Mouse (Mus musculus) heart, postnatal 0 days (tissue): Measurements from ENCODE around the gene Kifc1.

ENCODE experiments used
- CTCF ChIP-seq: IDR thresholded peaks from 2 replicates; pipeline ENCODE4 v1.5.1; 2016; ENCODE audit warnings: antibody characterized with exemption, control low read depth, low read depth
- EP300 ChIP-seq: IDR thresholded peaks from 2 replicates; pipeline ENCODE4 v1.6.1; 2016; ENCODE audit warnings: antibody characterized with exemption, low read depth

- TF ChIP-seq CTCF (no peak), EP300 (no peak)
Measured at GRCm38 (mm10) chr17:33930280-33931158, 40.1 kb upstream of the Kifc1 start.
